Mouse (Mus musculus) olfactory bulb, adult 2 months (tissue): ENCODE data around the gene Tmbim6.

Experiments
- CTCF ChIP-seq: fragments of 200-500 bp; IDR thresholded peaks from 2 replicates; pipeline ENCODE4 v1.5.1; 2012; ENCODE audit warnings: low read depth, mild to moderate bottlenecking, low read length, moderate library complexity; ENCODE audit not compliant: insufficient read depth
- POLR2A ChIP-seq: fragments of 200-500 bp; IDR thresholded peaks from 2 replicates; pipeline ENCODE4 v1.6.1; 2012; ENCODE audit warnings: mild to moderate bottlenecking, low read depth, low read length, moderate library complexity; ENCODE audit not compliant: insufficient read depth

- TF ChIP-seq POLR2A (no peak), CTCF (no peak)
Observed at GRCm38 (mm10) chr15:99396462-99396861, 3.8 kb downstream of the Tmbim6 start.
